Comparison of ENCODE assay signal across 9 mouse cellular contexts in the genomic region with DNA sequence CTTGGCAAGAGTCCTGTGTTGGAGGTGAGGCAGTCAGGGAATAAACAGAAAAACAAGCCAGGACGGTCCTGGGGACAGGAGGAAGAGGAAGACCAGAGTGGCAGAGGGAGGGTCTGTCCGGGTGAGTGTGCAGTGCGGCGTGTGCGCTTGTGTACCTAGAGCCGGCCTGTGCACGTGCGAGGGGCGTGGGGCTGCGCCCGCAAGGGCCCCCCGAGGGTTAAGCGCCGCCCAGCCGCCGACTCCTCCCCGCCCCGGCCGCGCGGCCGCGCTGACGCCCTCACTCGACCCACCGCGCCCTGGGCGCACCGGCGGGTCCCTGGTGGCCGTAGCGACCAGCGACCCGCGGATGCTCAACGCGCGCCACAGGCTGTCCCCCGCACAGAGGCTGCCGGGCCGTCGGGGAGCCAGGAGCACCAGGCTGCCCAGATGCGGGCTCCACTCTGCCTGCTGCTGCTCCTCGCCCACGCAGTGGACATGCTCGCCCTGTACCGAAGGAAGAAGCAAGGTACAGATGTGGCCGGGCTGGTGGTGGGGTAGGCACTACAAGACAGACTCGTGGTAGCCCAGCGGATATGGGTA. TPM values are rescaled to one million over a fixed set of nuclear protein-coding genes. Genes with fewer than 3 reads are reported as not detected.
DNase-seq lines count a peak whose midpoint lies in the region; ATAC-seq lines count a peak whose summit lies in the region.
"Had no signal": no experiment of that assay in that cellular context is flagged by ENCODE, and none has a peak within 500 bp of the region (broad histone marks: within the 10 kb centered on the region; RNA-seq: fewer than 3 reads in every experiment).

Rspo4 (plus strand) TSS at position 280 of the 579 bp plus-strand sequence.

- 2% methylated on average over 36 of the region's 50 CpGs for WGBS in kidney, embryonic 14.5 days
- WGBS in embryonic facial prominence, embryonic 13.5 days = under 1% methylated on average over 49 of the region's 50 CpGs
- 2% methylated on average over 32 of the region's 50 CpGs for WGBS in limb, embryonic 12.5 days

- H3K9ac ChIP-seq in kidney, embryonic 14.5 days (ENCODE audit: low read depth, low read length) = peak within 1 kb of the TSS; percentile 44
- peak within 1 kb of the TSS; percentile 58; the same call in 1 of the 2 replicates for H3K9ac ChIP-seq in embryonic facial prominence, embryonic 13.5 days
- peak within 1 kb of the TSS; percentile 52 for H3K9ac ChIP-seq in limb, embryonic 12.5 days (replicated peaks)

- H3K4me1 ChIP-seq in kidney, embryonic 14.5 days (ENCODE audit: control insufficient read depth, insufficient read depth, low read length) = peaks cover 5% of the 10 kb centered on the region; the same call in 1 of the 2 replicates
- H3K4me1 ChIP-seq in embryonic facial prominence, embryonic 13.5 days = peaks cover 9% of the 10 kb centered on the region
- H3K4me1 ChIP-seq in limb, embryonic 12.5 days (replicated peaks) = peaks cover 21% of the 10 kb centered on the region

- H3K9me3 ChIP-seq in kidney, embryonic 14.5 days (ENCODE audit: control insufficient read depth, low read length) = no peaks in the 10 kb centered on the region
- no peaks in the 10 kb centered on the region for H3K9me3 ChIP-seq in embryonic facial prominence, embryonic 13.5 days
- no peaks in the 10 kb centered on the region for H3K9me3 ChIP-seq in limb, embryonic 12.5 days

- H3K27ac ChIP-seq in kidney, embryonic 14.5 days (ENCODE audit: low read depth, low read length) = no peak within 1 kb of the TSS
- H3K27ac ChIP-seq in embryonic facial prominence, embryonic 13.5 days = no peak within 1 kb of the TSS
- H3K27ac ChIP-seq in limb, embryonic 12.5 days = no peak within 1 kb of the TSS

- peak; percentile 65; the same call in 1 of the 2 replicates for ATAC-seq in kidney, embryonic 14.5 days (ENCODE audit: low FRiP score, low TSS enrichment)
- ATAC-seq in embryonic facial prominence, embryonic 13.5 days (ENCODE audit: insufficient number of reproducible peaks, insufficient read depth, low FRiP score, low TSS enrichment, low read depth) = peak; percentile 35; the same call in 1 of the 2 replicates
- ATAC-seq in limb, embryonic 12.5 days (ENCODE audit: insufficient number of reproducible peaks, insufficient read depth, low FRiP score, low TSS enrichment, low read depth) = peak; percentile 76
- ATAC-seq: Patski had no signal

- peaks cover 31% of the 10 kb centered on the region for H3K27me3 ChIP-seq in kidney, embryonic 14.5 days (ENCODE audit: control insufficient read depth, insufficient read depth, low read length)
- H3K27me3 ChIP-seq in embryonic facial prominence, embryonic 13.5 days = peaks cover 46% of the 10 kb centered on the region
- peaks cover 36% of the 10 kb centered on the region for H3K27me3 ChIP-seq in limb, embryonic 12.5 days

- H3K4me3 ChIP-seq in kidney, embryonic 14.5 days (ENCODE audit: low read length) = peak within 1 kb of the TSS; percentile 38
- H3K4me3 ChIP-seq in embryonic facial prominence, embryonic 13.5 days = peak within 1 kb of the TSS; percentile 48
- H3K4me3 ChIP-seq in limb, embryonic 12.5 days (replicated peaks) = peak within 1 kb of the TSS; percentile 46

- H3K4me2 ChIP-seq in kidney, embryonic 14.5 days (replicated peaks; ENCODE audit: low read depth, low read length) = peak within 1 kb of the TSS; percentile 72
- H3K4me2 ChIP-seq in embryonic facial prominence, embryonic 13.5 days = peak within 1 kb of the TSS; percentile 84
- H3K4me2 ChIP-seq in limb, embryonic 12.5 days = peak within 1 kb of the TSS; percentile 83

- no peak for DNase-seq in kidney, adult 18-20 months
- peak; percentile 52 for DNase-seq in retina, embryonic 14.5 days (ENCODE audit: low spot score)
- DNase-seq in left cerebral cortex, postnatal 25 days (ENCODE audit: low spot score in 2 of 2) = no peak
- DNase-seq in frontal cortex, postnatal 14 days (ENCODE audit: low spot score in 2 of 2) = no peak
- no peak for DNase-seq in kidney, postnatal 36 days

- intact Hi-C loops in left cerebral cortex, postnatal 25 days (cut with DNase I) = no loop called here

- H3K36me3 ChIP-seq in kidney, embryonic 14.5 days (ENCODE audit: control insufficient read depth, insufficient read depth, low read length) = no peaks in the 10 kb centered on the region
- H3K36me3 ChIP-seq in embryonic facial prominence, embryonic 13.5 days = no peaks in the 10 kb centered on the region
- no peaks in the 10 kb centered on the region for H3K36me3 ChIP-seq in limb, embryonic 12.5 days

RNA-seq across cellular contexts. Expression of gene Rspo4, which starts in this region (rescaled TPM):
- polyA plus RNA-seq in kidney, embryonic 14.5 days (2014; fragmentation: Nextera tagmentation; extraction: Ambion mirVana) = 0.21 TPM in 1 of 2 replicates, not detected in the other
- polyA plus RNA-seq in embryonic facial prominence, embryonic 13.5 days (2015; fragmentation: Nextera tagmentation; extraction: Ambion mirVana) = 1.6 and 2.4 TPM in 2 replicates
- 1.3 and 1.4 TPM in 2 replicates for polyA plus RNA-seq in limb, embryonic 12.5 days (2016; fragmentation: Nextera tagmentation; extraction: Ambion mirVana)
- total RNA-seq in left cerebral cortex, postnatal 25 days (2021) = under 1 TPM in 1 of 2 experiments, not detected in 1; 0.14 TPM
- polyA plus RNA-seq: Patski had no signal

Comparison
In these comparisons a context has a peak if more than half of its experiments do, and no peak if none do; other contexts are left out.
1. Peak in ATAC-seq, H3K4me3 ChIP-seq, H3K9ac ChIP-seq and H3K4me2 ChIP-seq in kidney, embryonic 14.5 days; RNA of the gene not detected or under 1 TPM.